Mouse (Mus musculus) liver, embryonic 14.5 days (tissue): ENCODE data around the gene Armh3.

Source experiments
- CTCF ChIP-seq: IDR thresholded peaks from 2 replicates; pipeline ENCODE4 v1.5.1; 2016; ENCODE audit warnings: antibody characterized with exemption, low read depth, control low read depth
- EP300 ChIP-seq: IDR thresholded peaks from 2 replicates; pipeline ENCODE4 v1.6.1; 2016; ENCODE audit warnings: antibody characterized with exemption, low read depth

GRCm38 (mm10) chr19:45920299-45921090, 77.8 kb downstream of the Armh3 start:
- TF ChIP-seq CTCF (no peak), EP300 (no peak)
